Mouse (Mus musculus) G1E (cell line): ENCODE results near the gene Arl5c. TPM values are rescaled to one million over a fixed set of nuclear protein-coding genes. Genes with fewer than 3 reads are reported as not detected.
A peak's percentile ranks its signal among the peaks of the same experiment; 100 is the strongest.

Source experiments
- ATAC-seq: 2 replicates; pipeline ENCODE4 v1.8.0; 2016; ENCODE audit warnings: mild to moderate bottlenecking; ENCODE audit not compliant: insufficient number of reproducible peaks, poor library complexity, low FRiP score, severe bottlenecking; ENCODE audit errors: extremely low read depth
- DNase-seq: peaks from one replicate; pipeline ENCODE4 v3.0.0; 2012; ENCODE audit warnings: low spot score
- H3K27me3 ChIP-seq: 2 replicates; pipeline ENCODE4 v1.6.1; 2012; ENCODE audit warnings: mild to moderate bottlenecking, low read length, inconsistent platforms; ENCODE audit not compliant: insufficient read depth
- H3K36me3 ChIP-seq: replicated peaks from 2 replicates; pipeline ENCODE3; 2012; ENCODE audit warnings: mild to moderate bottlenecking, inconsistent platforms
- H3K4me1 ChIP-seq: 2 replicates; pipeline ENCODE4 v1.6.1; 2012; ENCODE audit warnings: low read depth, low read length, inconsistent platforms, mixed read lengths; ENCODE audit not compliant: insufficient read depth
- H3K4me3 ChIP-seq: 2 replicates; pipeline ENCODE4 v1.5.1; 2012; ENCODE audit warnings: low read depth, mild to moderate bottlenecking, inconsistent platforms, low read length, moderate library complexity, mixed read lengths
- H3K9me3 ChIP-seq: replicated peaks from 2 replicates; pipeline ENCODE4 v1.6.1; 2012; ENCODE audit warnings: inconsistent platforms
- CTCF ChIP-seq: IDR thresholded peaks from 2 replicates; pipeline ENCODE4 v1.5.1; 2012; ENCODE audit warnings: low read depth, low read length, inconsistent platforms, mixed read lengths
- GATA1 ChIP-seq: IDR thresholded peaks from 2 replicates; pipeline ENCODE4 v1.6.1; 2012; ENCODE audit warnings: borderline replicate concordance, low read length, inconsistent platforms, mixed read lengths
- GATA2 ChIP-seq: IDR thresholded peaks from 2 replicates; pipeline ENCODE4 v1.6.1; 2012; ENCODE audit warnings: low read depth, low read length, inconsistent platforms, borderline replicate concordance
- POLR2AphosphoS5 ChIP-seq: IDR thresholded peaks from 2 replicates; pipeline ENCODE4 v1.6.1; 2012; ENCODE audit warnings: low read depth, low read length, inconsistent platforms; ENCODE audit not compliant: insufficient replicate concordance
- TAL1 ChIP-seq: conservative IDR thresholded peaks from 2 replicates; pipeline ENCODE4 v1.6.1; 2012; ENCODE audit warnings: low read depth, low read length, inconsistent platforms, mixed read lengths
- polyA plus RNA-seq: library from polyadenylated mRNA; stranded (reverse); fragments of >175 nt; gene quantifications from 2 replicates; pipeline ENCODE4 v1.2.3, GENCODE M21; 2012
- total RNA-seq, 2 experiments: library from RNA; stranded (forward) in 1 of 2; stranded (reverse) in 1 of 2; fragments of 200-1000 nt in 1 of 2; fragments of >200 nt in 1 of 2; fragmentation: Nextera tagmentation in 1 of 2; gene quantifications; 2 replicates each; pipeline ENCODE4 v1.2.3; 2014 to 2017

Gene Arl5c
- total and polyA plus RNA-seq, 3 experiments, result 0.44 TPM; not detected in 2

GRCm38 (mm10) chr11:98003171-98003671 lies 7.2 kb upstream of the Arl5c start:
- DNase-seq (no peak), ATAC-seq (no peak)
- Histone ChIP-seq H3K4me1 (peaks cover 22% of the 10 kb centered on the region), H3K9me3 (no peaks in the 10 kb centered on the region), H3K36me3 (no peaks in the 10 kb centered on the region), H3K27me3 (peaks cover 38% of the 10 kb centered on the region), H3K4me3 (no peak overlapping the region)
- no peak for TF ChIP-seq CTCF
- TF ChIP-seq GATA1, result no peak
- no peak for TF ChIP-seq GATA2
- TF ChIP-seq POLR2AphosphoS5, result no peak
- TF ChIP-seq TAL1, result no peak

GRCm38 (mm10) chr11:98002627-98003026 lies 6.6 kb upstream of the Arl5c start:
- DNase-seq, result peak; percentile 47

GRCm38 (mm10) chr11:98001986-98002385 lies 6.0 kb upstream of the Arl5c start:
- no peak overlapping the region for H3K4me3 ChIP-seq
- DNase-seq (no peak), ATAC-seq (no peak)
- no peaks in the 10 kb centered on the region for H3K9me3 ChIP-seq
- H3K27me3 ChIP-seq, result peaks cover 44% of the 10 kb centered on the region
- H3K4me1 ChIP-seq, result peaks cover 22% of the 10 kb centered on the region
- H3K36me3 ChIP-seq, result no peaks in the 10 kb centered on the region
- TF ChIP-seq CTCF (no peak), TAL1 (no peak), POLR2AphosphoS5 (no peak), GATA2 (no peak), GATA1 (no peak)

More at GRCm38 (mm10) chr11:98002627-98003026, 6.6 kb upstream of the Arl5c start:
- H3K4me1 ChIP-seq, result peaks cover 22% of the 10 kb centered on the region
- TF ChIP-seq GATA1 (no peak), GATA2 (no peak), POLR2AphosphoS5 (no peak), CTCF (peak; percentile 80), TAL1 (no peak)
- H3K4me3 ChIP-seq, result no peak overlapping the region
- no peaks in the 10 kb centered on the region for H3K36me3 ChIP-seq
- no peak for ATAC-seq
- no peaks in the 10 kb centered on the region for H3K9me3 ChIP-seq
- peaks cover 43% of the 10 kb centered on the region for H3K27me3 ChIP-seq

- peaks cover 47% of the 10 kb centered on the region for H3K27me3 ChIP-seq
Observed at GRCm38 (mm10) chr11:98001351-98001824, 5.4 kb upstream of the Arl5c start.

GRCm38 (mm10) chr11:98000378-98001140 lies 4.6 kb upstream of the Arl5c start:
- TF ChIP-seq GATA2, result no peak
- TF ChIP-seq GATA1, result no peak
- no peak for TF ChIP-seq POLR2AphosphoS5
- TF ChIP-seq CTCF, result no peak
- no peak for TF ChIP-seq TAL1
- no peaks in the 10 kb centered on the region for H3K36me3 ChIP-seq
- H3K4me1 ChIP-seq, result peaks cover 22% of the 10 kb centered on the region
- DNase-seq (no peak), ATAC-seq (no peak)
- H3K9me3 ChIP-seq, result no peaks in the 10 kb centered on the region
- H3K4me3 ChIP-seq, result no peak overlapping the region
- H3K27me3 ChIP-seq, result peaks cover 50% of the 10 kb centered on the region

More at GRCm38 (mm10) chr11:98001351-98001824, 5.4 kb upstream of the Arl5c start:
- ATAC-seq (no peak), DNase-seq (no peak)
- TF ChIP-seq GATA2 (no peak), GATA1 (no peak), POLR2AphosphoS5 (no peak), CTCF (no peak), TAL1 (no peak)
- Histone ChIP-seq H3K36me3 (no peaks in the 10 kb centered on the region), H3K9me3 (no peaks in the 10 kb centered on the region), H3K4me3 (no peak overlapping the region), H3K4me1 (peaks cover 22% of the 10 kb centered on the region)

GRCm38 (mm10) chr11:97999748-98000147 lies 3.8 kb upstream of the Arl5c start:
- Histone ChIP-seq H3K4me1 (peaks cover 23% of the 10 kb centered on the region), H3K4me3 (no peak overlapping the region), H3K9me3 (no peaks in the 10 kb centered on the region), H3K36me3 (no peaks in the 10 kb centered on the region), H3K27me3 (peaks cover 58% of the 10 kb centered on the region)
- no peak for ATAC-seq
- TF ChIP-seq TAL1 (no peak), CTCF (no peak)
- no peak for DNase-seq
